Mouse (Mus musculus) hematopoietic stem cell, adult 5-6 weeks (primary cell): ENCODE measurements around the gene Smtnl1. TPM values are rescaled to one million over a fixed set of nuclear protein-coding genes. Genes with fewer than 3 reads are reported as not detected.

ENCODE experiments used
- ATAC-seq, 2 experiments: fragments of 125-278 bp in 1 of 2; replicated peaks in 1 of 2; 2 replicates each; pipeline ENCODE4 v1.8.0; 2016 to 2017; ENCODE audit warnings: inconsistent platforms in 2 of 2, mild to moderate bottlenecking in 2 of 2, moderate number of reproducible peaks in 2 of 2, low read depth in 1 of 2, moderate TSS enrichment in 1 of 2; ENCODE audit not compliant: low FRiP score in 2 of 2, poor library complexity in 2 of 2, severe bottlenecking in 2 of 2, insufficient read depth in 1 of 2, low TSS enrichment in 1 of 2
- total RNA-seq: library from RNA; stranded (forward); fragments of 172-1452, 232-1000 nt; gene quantifications from 2 replicates; pipeline ENCODE4 v1.2.3, GENCODE M21; 2017

The Smtnl1 gene
- total RNA-seq = 1.1 TPM in 2 replicates

- no peak for ATAC-seq
These were observed at the start of gene Smtnl1 for GRCm38 (mm10) chr2:84822552-84822951. TSS of gene Smtnl1 (minus strand) at chr2:84822652.

GRCm38 (mm10) chr2:84870623-84871160, 48.2 kb upstream of the Smtnl1 start:
- ATAC-seq = 0 out of 4 replicates have a peak, but pooled peaks of 1 of the 2 experiments have one; percentile 5

- peak; percentile 46 to 66; a peak in 3 of 4 replicates for ATAC-seq
These were observed 46.5 kb upstream of the Smtnl1 start for GRCm38 (mm10) chr2:84868977-84869376.

GRCm38 (mm10) chr2:84868521-84868943, 46.1 kb upstream of the Smtnl1 start:
- ATAC-seq = peak; percentile 65 to 68

- peak in 1 of 2 experiments; percentile 51; a peak in 2 of 4 replicates for ATAC-seq
These were observed 43.4 kb upstream of the Smtnl1 start for GRCm38 (mm10) chr2:84865616-84866571.

GRCm38 (mm10) chr2:84862231-84862630, 39.8 kb upstream of the Smtnl1 start:
- ATAC-seq = no peak; a peak in 1 of 4 replicates

- ATAC-seq = no peak
These were observed 39.0 kb upstream of the Smtnl1 start for GRCm38 (mm10) chr2:84861430-84861829.

- no peak for ATAC-seq
These were observed 37.7 kb upstream of the Smtnl1 start for GRCm38 (mm10) chr2:84859991-84860780.

GRCm38 (mm10) chr2:84858551-84858950, 36.1 kb upstream of the Smtnl1 start:
- ATAC-seq = no peak

- peak; percentile 67 to 80 for ATAC-seq
These were observed 33.3 kb upstream of the Smtnl1 start for GRCm38 (mm10) chr2:84855732-84856131.

- ATAC-seq = no peak
These were observed 28.9 kb upstream of the Smtnl1 start for GRCm38 (mm10) chr2:84851130-84852040.

GRCm38 (mm10) chr2:84850407-84851129, 28.1 kb upstream of the Smtnl1 start:
- no peak for ATAC-seq

GRCm38 (mm10) chr2:84845226-84845625, 22.8 kb upstream of the Smtnl1 start:
- no peak for ATAC-seq

- no peak for ATAC-seq
These were observed 21.2 kb upstream of the Smtnl1 start for GRCm38 (mm10) chr2:84843654-84844053.

GRCm38 (mm10) chr2:84841905-84842304, 19.5 kb upstream of the Smtnl1 start:
- ATAC-seq = peak in 1 of 2 experiments; percentile 26; a peak in 1 of 4 replicates
